Mouse (Mus musculus) NIH3T3 (cell line): ENCODE measurements at regions not wholly inside any gene's neighbourhood (a gene's known extent, or its start where the extent isn't known, plus 50 kb on each side); places are given as distances from the start of the nearest gene placed in this dataset.

Experiments
- DNase-seq: peaks from one replicate; pipeline ENCODE4 v3.0.0-alpha.2; 2012; ENCODE audit warnings: low read depth

- no peak for DNase-seq
Measured at GRCm38 (mm10) chr4:153542631-153543031, 60.0 kb upstream of the Ajap1 start.

GRCm38 (mm10) chr4:153543900-153544648, 61.5 kb upstream of the Ajap1 start:
- no peak for DNase-seq

GRCm38 (mm10) chr4:153546709-153547108, 64.1 kb upstream of the Ajap1 start:
- DNase-seq = no peak

GRCm38 (mm10) chr4:153547111-153547510, 64.5 kb upstream of the Ajap1 start:
- DNase-seq = no peak

GRCm38 (mm10) chr4:153547871-153548270, 65.3 kb upstream of the Ajap1 start:
- no peak for DNase-seq

GRCm38 (mm10) chr4:153551291-153551690, 68.7 kb upstream of the Ajap1 start:
- DNase-seq = no peak

GRCm38 (mm10) chr4:153552483-153552882, 69.9 kb upstream of the Ajap1 start:
- DNase-seq = no peak

GRCm38 (mm10) chr4:153557812-153558608, 75.4 kb upstream of the Ajap1 start:
- no peak for DNase-seq

- DNase-seq = no peak
Measured at GRCm38 (mm10) chr4:153559568-153559967, 77.0 kb upstream of the Ajap1 start.

GRCm38 (mm10) chr4:153560193-153560592, 77.6 kb upstream of the Ajap1 start:
- DNase-seq = no peak

GRCm38 (mm10) chr4:153560956-153561355, 78.3 kb upstream of the Ajap1 start:
- DNase-seq = no peak

GRCm38 (mm10) chr4:153561991-153562390, 79.4 kb upstream of the Ajap1 start:
- no peak for DNase-seq

GRCm38 (mm10) chr4:153567329-153567973, 84.8 kb upstream of the Ajap1 start:
- no peak for DNase-seq

- no peak for DNase-seq
Measured at GRCm38 (mm10) chr4:153573180-153573769, 90.7 kb upstream of the Ajap1 start.

- no peak for DNase-seq
Measured at GRCm38 (mm10) chr4:153593291-153593690, 110.7 kb upstream of the Ajap1 start.

- no peak for DNase-seq
Measured at GRCm38 (mm10) chr4:153599794-153600370, 117.3 kb upstream of the Ajap1 start.

GRCm38 (mm10) chr4:153602496-153602895, 119.9 kb upstream of the Ajap1 start:
- DNase-seq = no peak

- no peak for DNase-seq
Measured at GRCm38 (mm10) chr4:153603056-153603840, 120.6 kb upstream of the Ajap1 start.

GRCm38 (mm10) chr4:153603936-153604335, 121.3 kb upstream of the Ajap1 start:
- DNase-seq = no peak

- no peak for DNase-seq
Measured at GRCm38 (mm10) chr4:153604695-153605485, 122.3 kb upstream of the Ajap1 start.
